Mouse (Mus musculus): Measurements from ENCODE around the gene Ciita. TPM values are rescaled to one million over a fixed set of nuclear protein-coding genes. Genes with fewer than 3 reads are reported as not detected.
A peak's percentile ranks its signal among the peaks of the same experiment; 100 is the strongest.

Ciita gene
- under 1 TPM; 0.19 to 0.37 TPM for total RNA-seq (2021)
- long read RNA-seq, experiment 1: 0 reads
- long read RNA-seq, experiment 2: 0 reads

DNA sequence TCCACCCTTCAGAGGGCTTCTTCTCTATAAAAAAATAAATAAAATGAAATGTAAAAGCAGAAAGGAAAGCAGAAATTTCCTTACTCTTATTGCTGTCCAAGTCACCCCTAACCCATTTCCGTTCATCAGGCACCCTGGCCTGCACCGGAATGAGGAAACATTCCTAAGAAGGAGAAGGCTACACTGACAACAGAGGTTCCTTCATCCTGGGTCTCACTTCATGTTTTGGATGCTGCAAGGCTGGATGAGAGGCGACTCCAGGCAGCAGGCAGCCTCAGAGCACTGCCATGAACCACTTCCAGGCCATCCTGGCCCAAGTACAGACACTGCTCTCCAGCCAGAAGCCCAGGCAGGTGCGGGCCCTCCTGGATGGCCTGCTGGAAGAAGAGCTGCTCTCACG lies at the start of gene Ciita:
Ciita (plus strand) TSS at position 203 of the 400 bp plus-strand sequence.
- no peak for DNase-seq (ENCODE audit: low spot score in 2 of 2)

DNA sequence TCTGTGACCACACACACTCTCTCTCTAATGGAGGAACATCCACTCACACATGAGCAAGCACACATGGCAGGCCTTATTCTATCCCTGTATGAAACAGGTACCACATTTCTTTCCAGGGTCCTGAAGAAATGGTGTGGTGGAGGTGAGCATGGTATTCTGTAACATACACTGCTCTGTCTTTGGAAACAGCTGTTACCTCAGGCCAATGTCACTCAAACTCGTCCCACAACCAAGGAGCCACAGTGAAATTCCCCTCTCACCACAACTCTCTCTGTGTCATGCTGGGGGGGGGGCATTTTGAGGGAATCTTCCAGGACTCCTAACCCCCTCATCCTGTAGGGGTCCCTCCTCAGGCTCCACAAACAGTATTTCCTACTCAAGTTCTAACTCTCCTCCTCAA lies 47.9 kb upstream of the Ciita start:
- no peak for DNase-seq (ENCODE audit: low spot score in 2 of 2)

- no peak for DNase-seq (ENCODE audit: low spot score in 2 of 2)
Measured at GRCm38 (mm10) chr16:10432387-10432786, 47.5 kb upstream of the Ciita start.

- no peak for DNase-seq (ENCODE audit: low spot score in 2 of 2)
Measured at GRCm38 (mm10) chr16:10433344-10433743, 46.5 kb upstream of the Ciita start.

- DNase-seq (ENCODE audit: low spot score in 2 of 2): no peak
Measured at GRCm38 (mm10) chr16:10436166-10436565, 43.7 kb upstream of the Ciita start.

- no peak for DNase-seq (ENCODE audit: low spot score in 2 of 2)
Measured at GRCm38 (mm10) chr16:10438055-10438454, 41.8 kb upstream of the Ciita start.

DNA sequence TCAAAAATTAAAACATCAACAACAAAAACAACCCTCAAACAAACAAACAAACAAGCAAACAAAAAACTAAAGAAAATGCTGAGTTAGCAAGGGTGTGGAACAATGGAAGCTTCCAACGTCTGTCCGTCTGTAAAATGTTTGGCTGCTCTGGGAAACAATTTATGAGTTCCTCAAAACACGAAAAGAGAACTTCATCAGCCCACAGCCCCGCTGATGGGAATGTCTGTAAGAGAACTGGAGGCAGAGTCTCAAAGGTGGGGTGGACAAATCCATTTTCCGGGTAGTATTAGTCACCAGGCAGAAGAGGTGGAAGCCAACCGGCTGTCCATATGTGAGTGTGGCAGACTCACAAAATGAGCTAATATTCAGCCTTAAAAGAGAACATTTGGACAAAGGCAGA lies 38.5 kb upstream of the Ciita start:
- no peak for DNase-seq (ENCODE audit: low spot score in 2 of 2)

DNA sequence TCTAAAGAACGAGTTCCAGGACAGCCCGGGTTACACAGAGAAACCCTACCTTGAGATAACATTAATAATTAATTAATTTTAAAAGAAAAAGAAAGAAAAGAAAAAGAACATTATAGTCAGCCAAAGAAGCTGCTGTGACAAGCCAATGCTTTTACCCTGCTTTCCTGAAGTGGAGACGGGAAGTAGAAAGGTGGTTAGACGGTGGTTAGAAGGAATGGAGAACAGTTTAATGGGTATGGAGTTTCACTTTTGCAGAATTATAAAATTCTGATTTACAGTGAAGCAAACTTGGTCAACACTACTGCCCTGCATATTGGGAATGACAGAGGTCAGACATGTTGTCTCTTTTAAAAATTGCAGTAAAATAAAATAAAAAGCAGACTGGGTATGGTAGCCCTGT lies 38.1 kb upstream of the Ciita start:
- no peak for DNase-seq (ENCODE audit: low spot score in 2 of 2)

GRCm38 (mm10) chr16:10443723-10444122 lies 36.1 kb upstream of the Ciita start:
- DNase-seq (ENCODE audit: low spot score in 2 of 2): no peak

DNA sequence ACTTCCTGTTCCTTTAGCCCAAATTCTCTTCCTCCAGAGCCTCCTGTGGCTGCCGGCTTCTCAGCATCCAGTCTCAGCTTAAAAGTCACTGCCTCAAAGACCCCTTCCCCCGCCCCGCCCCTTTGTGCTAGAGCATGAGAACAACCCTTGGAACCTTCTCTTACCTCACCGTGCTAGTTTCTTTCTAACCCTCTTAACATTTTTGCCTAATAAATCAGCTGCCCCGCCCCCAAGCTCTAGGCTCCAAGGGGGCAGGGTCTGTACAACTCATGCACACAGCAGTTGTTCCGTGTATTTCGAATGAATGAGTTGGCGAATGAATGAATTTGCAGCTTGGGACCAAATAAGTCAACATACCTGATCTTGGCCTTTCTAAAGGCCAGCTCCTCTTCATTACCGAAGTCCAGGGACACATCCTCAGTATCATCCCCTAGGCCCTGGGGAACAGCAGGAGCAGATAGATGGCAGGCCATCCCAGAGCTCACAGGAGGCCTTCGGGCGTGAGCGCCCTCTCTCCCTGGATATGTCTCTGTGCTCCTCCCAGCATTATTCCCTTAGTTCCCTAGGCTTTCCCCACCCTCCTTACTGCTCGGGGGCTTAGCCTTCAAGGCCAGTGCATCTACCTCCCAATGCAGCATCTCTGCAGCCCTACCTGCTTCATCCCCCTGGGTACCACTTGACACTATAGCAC lies 33.1 kb upstream of the Ciita start:
- no peak for DNase-seq (ENCODE audit: low spot score in 2 of 2)

DNA sequence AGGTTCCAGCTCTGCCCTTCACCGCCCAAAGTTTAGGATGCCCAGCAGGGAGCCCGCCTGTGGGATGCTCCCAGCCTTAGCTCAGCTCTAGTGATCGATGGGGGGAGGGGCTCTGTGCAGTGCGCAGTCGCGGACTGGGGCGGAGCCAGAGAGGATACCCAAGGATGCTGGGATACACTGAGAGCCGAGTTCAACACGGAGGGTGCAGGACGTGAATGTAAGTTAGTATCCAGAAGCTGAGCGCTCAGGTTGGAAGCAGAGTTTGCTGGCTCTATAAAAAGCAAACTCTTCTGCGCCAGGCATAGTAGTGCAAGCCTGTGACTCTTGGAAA lies 32.6 kb upstream of the Ciita start, which contains the start of gene Tvp23a:
Tvp23a (minus strand) TSS at position 99 of the 331 bp plus-strand sequence.
- DNase-seq (ENCODE audit: low spot score in 2 of 2): peak; percentile 92 to 93

- DNase-seq (ENCODE audit: low spot score in 2 of 2): no peak
Measured at GRCm38 (mm10) chr16:10447781-10448180, 32.1 kb upstream of the Ciita start.

- no peak for DNase-seq (ENCODE audit: low spot score in 2 of 2)
Measured at GRCm38 (mm10) chr16:10448931-10449330, 30.9 kb upstream of the Ciita start.

- DNase-seq (ENCODE audit: low spot score in 2 of 2): no peak
Measured at GRCm38 (mm10) chr16:10451906-10452305, 28.0 kb upstream of the Ciita start.

GRCm38 (mm10) chr16:10452445-10452896 lies 27.4 kb upstream of the Ciita start:
- DNase-seq (ENCODE audit: low spot score in 2 of 2): peak; percentile 40 to 51

DNA sequence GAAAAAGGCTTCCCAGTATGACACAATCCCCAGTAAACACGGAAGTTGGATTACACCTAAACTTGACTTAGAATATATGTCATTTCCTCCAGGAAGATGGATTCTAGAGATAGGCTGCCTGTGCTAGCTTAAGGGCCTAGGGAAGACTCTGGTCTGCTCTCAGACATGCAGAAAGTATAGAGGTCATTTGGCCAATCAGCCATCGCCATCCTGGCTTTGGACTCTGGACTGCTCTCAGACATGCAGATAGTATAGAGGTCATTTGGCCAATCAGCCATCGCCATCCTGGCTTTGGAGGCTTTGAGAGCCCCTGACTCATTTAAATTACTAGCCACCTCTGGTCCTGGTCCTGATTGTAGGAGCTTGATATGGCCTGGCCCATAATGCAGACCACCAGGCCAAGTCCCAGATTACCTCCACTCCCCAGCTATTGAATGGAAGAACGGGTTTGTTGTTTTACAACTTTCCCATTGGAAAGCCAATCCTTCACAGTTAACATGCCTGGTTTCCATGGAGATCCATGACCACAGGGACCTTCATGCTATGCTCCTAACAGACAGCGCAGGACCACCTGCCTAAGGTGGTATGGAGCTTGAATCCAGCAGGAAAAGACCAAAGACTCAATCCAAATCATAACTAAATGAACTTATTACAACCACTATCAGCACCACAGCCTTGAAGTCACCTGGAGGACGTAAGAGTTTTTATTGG lies 25.8 kb upstream of the Ciita start:
- DNase-seq (ENCODE audit: low spot score in 2 of 2): no peak

DNA sequence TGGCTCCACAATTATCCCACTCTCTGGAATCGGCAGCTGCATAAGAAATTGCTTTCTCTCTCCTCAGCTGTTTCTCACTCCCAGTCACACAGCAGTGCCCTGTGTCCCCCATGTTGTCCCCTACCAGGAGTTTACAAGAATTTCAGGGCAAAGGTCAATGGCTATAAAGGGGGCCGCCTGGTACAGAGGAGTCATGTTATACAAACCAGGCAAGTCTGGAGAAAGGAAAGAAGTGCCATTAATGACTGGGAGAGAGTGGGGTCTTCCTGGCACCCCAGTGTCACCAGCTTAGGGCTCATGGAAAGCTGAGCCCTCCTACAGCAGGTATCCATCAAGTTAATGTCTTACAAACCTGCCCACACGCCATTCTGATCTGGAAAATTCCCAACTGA lies 25.3 kb upstream of the Ciita start:
- no peak for DNase-seq (ENCODE audit: low spot score in 2 of 2)

- DNase-seq (ENCODE audit: low spot score in 2 of 2): no peak
Measured at GRCm38 (mm10) chr16:10460188-10460587, 19.7 kb upstream of the Ciita start.

GRCm38 (mm10) chr16:10461178-10461577 lies 18.7 kb upstream of the Ciita start:
- no peak for DNase-seq (ENCODE audit: low spot score in 2 of 2)

DNA sequence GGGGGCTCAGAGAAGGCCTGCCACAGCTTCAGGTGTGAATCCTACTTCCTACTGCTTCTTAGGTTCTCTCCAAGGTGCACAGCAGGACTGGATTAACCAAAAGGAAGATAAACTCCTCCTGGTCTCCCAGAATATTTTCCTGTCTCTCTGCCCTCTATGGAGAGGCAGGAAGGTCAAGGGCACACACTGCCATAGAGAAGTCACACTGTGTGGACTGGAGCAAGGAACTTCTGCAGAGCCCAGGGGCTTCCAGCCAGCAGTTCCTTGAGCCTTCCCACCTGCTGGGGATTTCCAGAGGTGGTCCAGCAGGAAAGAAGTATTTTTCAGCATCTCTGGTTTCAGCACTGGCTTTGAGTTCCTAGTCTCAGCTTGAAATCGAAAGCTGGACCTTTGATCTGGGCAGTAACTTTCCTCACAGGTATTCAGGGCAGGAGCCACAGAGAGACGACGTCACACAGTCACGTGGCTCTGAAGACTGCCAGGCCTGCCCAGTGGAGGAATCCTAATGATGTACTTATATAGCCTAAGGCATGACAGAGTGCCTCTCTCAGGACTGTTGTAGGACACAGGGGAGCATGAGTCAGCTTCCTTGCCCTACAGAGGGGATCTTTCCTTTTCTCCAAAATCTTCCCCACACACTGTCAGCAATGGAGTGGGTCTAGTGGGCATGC lies 14.7 kb upstream of the Ciita start:
- DNase-seq (ENCODE audit: low spot score in 2 of 2): no peak

GRCm38 (mm10) chr16:10467391-10468107 lies 12.3 kb upstream of the Ciita start:
- no peak for DNase-seq (ENCODE audit: low spot score in 2 of 2)
